Mouse (Mus musculus): ENCODE measurements at regions not wholly inside any gene's neighbourhood (a gene's known extent, or its start where the extent isn't known, plus 50 kb on each side); places are given as distances from the start of the nearest gene placed in this dataset.

DNA sequence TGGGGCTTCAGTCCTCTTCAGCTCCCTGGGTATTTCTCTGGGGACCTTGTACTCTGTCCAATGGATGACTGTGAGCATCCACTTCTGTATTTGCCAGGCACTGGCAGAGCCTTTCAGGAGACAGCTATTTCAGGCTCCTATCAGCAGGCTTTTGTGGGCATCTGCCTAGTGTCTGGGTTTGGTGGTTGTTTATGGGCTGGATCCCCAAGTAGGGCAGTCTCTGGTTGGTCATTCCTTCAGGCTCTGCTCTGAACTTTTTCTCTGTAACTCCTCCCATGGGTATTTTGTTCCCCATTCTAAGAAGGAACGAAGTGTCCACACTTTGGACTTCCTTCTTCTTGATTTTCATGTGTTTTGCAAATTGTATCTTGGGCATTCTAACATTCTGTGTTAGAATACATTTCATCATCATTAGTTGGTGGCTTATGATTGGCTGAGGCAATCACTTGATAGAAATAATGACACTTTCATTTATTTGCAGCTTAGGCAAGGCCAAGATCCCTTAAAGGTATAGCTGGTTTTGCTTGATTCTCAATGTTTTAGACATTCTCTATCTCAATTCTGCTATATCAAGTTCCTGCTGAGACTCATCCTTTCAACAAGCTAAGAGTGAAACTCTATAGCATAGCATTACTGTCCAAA is 96.7 kb downstream of the Gcnt1 start:
- ATAC-seq (replicated peaks; ENCODE audit: low read depth, poor library complexity, severe bottlenecking) = peak; percentile 61
